Mouse (Mus musculus) cortical plate, adult 2 months (tissue): Measurements from ENCODE around the gene Anapc4.

Experiments
- CTCF ChIP-seq: fragments of 200-500 bp; IDR thresholded peaks from 2 replicates; pipeline ENCODE4 v1.5.1; 2011; ENCODE audit warnings: mild to moderate bottlenecking, control low read depth, low read length; ENCODE audit not compliant: insufficient read depth; ENCODE audit errors: extremely low read depth
- POLR2A ChIP-seq: fragments of 200-500 bp; IDR thresholded peaks from 2 replicates; pipeline ENCODE4 v1.6.1; 2011; ENCODE audit warnings: mild to moderate bottlenecking, low read length, control low read depth; ENCODE audit not compliant: insufficient read depth; ENCODE audit errors: extremely low read depth

GRCm38 (mm10) chr5:52793230-52793629, 40.6 kb upstream of the Anapc4 start:
- TF ChIP-seq POLR2A (no peak), CTCF (no peak)
